Mouse (Mus musculus) brown adipose tissue, adult 24 weeks (tissue): ENCODE data around the gene Sall2. TPM values are rescaled to one million over a fixed set of nuclear protein-coding genes. Genes with fewer than 3 reads are reported as not detected.
"Not testable (repeated sequence)": the region's sequence is repeated elsewhere in the genome, so short reads cannot be mapped to it uniquely, and the experiment has no call there.

Experiments
- H3K27ac ChIP-seq: fragments of 200-500 bp; replicated peaks from 2 replicates; pipeline ENCODE4 v1.5.1; 2012; ENCODE audit warnings: low read depth, mild to moderate bottlenecking, low read length
- H3K4me1 ChIP-seq: fragments of 200-500 bp; 2 replicates; pipeline ENCODE4 v1.6.1; 2012; ENCODE audit warnings: low read length, mixed read lengths; ENCODE audit not compliant: control insufficient read depth, insufficient read depth, insufficient read length
- H3K4me3 ChIP-seq: fragments of 200-500 bp; 2 replicates; pipeline ENCODE4 v1.5.1; 2012; ENCODE audit warnings: low read depth, mild to moderate bottlenecking, low read length, moderate library complexity; ENCODE audit not compliant: insufficient read depth
- polyA plus RNA-seq: library from polyadenylated mRNA; stranded (reverse); fragments of >200 nt; gene quantifications from 2 replicates; pipeline ENCODE4 v1.2.4, GENCODE M21; 2012; ENCODE audit not compliant: missing spikeins, insufficient read depth, insufficient read length

Sall2 gene
- polyA plus RNA-seq, 1 experiment, result 0.52 TPM

DNA sequence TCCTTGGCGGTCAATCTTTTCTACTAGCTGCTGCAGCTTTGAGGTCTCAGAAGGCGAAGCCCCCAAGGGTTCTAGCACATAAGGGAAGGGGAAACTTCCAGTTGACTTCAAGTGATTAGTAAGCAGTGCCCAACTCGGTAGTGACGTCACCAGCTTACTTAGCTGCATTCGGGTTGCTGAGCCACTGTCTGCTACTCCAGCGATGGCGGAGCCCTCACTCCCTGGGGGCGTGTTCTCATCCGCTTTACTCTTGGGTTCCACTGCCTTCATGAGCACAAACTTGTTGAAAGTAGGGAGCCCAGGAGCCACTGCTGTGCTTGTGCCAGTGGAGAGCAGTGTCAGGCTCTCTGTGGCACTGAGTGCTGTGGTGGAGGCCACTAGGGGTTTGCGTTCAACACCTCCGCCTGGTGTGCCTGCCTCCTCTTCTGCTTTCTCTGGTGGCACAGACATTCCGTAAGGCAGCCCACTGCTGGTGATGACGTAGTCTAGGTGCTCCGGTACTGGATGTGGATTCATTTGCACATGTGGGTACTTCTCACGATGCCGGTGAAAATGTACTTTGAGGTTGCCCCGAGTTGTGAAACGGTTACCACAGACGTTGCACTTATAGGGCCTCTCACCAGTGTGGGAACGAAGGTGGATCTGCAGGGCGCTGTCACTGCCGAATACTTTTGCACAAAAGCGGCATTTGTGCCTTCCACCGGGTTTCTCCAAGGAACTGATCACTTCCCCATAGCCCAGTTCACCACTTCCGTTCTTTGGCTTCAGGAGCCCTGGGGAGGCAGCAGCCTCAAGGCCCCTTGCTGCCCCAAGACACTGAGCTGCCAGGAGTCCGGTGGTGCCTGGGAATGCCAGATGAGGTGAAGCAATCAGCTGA, 14.4 kb downstream of the Sall2 start:
- Histone ChIP-seq H3K4me1 (no peaks in the 10 kb centered on the region), H3K27ac (no peak overlapping the region), H3K4me3 (peak overlapping the region; percentile 23; the same call in 1 of the 2 replicates)

DNA sequence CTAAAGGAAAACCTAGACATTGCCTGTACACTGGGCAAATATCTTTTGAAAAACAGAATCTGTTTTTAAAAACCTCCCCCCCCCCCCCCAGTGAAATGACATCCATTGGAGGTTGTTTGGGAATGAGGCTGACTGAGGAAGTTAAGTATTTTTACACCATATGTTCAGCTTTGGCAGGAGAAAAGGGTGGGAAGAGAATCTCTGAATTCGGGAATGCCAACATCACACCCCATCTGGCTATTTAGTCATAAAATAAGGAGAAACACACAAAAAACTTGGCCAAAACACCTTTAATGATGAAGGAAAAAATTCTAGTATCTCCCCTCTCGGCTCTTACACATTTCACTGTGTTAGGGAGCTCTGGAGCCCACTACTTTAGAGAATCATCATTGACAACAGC, 17.7 kb downstream of the Sall2 start:
- no peak overlapping the region for H3K27ac ChIP-seq
- H3K4me3 ChIP-seq, result no peak overlapping the region
- no peaks in the 10 kb centered on the region for H3K4me1 ChIP-seq

DNA sequence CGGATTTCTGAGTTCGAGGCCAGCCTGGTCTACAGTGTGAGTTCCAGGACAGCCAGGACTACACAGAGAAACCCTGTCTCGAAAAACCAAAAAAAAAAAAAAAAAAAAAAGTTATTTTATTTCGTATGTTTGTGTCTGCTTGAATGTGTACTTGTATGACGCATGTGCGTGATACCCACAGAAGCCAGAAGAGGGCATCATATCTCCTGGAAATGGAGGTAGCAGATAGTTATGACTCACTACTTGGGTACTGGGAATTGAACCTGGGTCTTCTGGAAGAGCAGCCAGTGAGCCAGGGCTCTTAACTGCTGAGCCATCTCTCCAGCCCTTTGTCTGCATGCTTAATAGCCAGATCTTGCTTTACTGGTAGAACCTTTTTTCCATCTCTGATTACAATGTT, 18.2 kb downstream of the Sall2 start:
- H3K4me3 ChIP-seq, H3K27ac ChIP-seq, H3K4me1 ChIP-seq: not testable (repeated sequence)

DNA sequence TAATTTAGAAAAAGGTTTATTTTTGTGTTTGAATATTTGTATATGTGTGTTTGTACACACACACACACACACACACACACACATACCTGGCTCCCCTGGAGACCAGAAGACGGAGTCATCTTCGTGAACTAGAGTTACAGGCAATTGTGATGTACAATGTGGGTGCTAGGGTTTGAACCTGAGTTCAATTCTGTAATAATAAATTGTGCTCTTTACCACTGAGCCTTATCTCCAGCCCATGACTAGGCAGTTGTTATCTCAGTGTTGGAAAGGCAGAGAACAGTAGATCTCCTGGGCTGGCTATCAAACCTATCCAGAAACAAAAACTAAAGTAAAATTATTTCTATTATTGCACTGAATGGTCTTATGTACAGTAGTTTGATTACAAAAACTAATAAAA, 22.5 kb downstream of the Sall2 start:
- H3K4me3 ChIP-seq, result no peak overlapping the region
- H3K4me1 ChIP-seq, result no peaks in the 10 kb centered on the region
- H3K27ac ChIP-seq, result no peak overlapping the region

DNA sequence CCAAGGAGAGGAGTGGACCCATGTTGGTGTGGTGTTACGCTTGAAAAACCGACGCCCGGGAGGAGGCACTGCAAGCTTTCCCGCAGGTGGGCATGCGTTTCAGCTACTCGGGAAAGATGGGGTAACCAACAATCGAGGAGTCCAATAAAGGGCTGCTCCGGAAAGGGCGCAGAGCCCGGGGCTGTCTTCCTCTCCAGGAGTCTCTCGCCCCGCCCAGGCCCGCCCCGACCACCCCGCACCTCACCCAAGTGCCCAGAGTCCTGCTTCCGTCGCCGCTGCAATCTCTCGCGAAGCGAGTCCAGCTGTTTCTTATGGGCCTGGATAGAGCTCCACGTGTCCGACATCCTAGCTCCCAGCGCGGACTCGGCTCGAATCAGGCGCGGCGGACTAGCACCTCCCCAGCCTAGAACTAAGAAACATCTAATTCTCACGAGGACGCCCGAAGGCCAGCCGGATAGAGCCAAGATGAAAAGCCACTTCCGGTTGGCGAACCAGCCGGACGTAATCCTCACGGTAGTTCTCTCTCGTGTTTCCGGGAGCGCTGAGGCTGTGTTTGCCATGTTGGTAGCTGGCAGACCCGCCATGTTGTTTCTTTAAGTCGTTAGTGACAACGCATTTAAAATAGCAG, 23.8 kb downstream of the Sall2 start, which contains the start of gene Mettl3:
Gene Mettl3 (minus strand): TSS at position 485 of the 628 bp plus-strand sequence.
- no peaks in the 10 kb centered on the region for H3K4me1 ChIP-seq
- peak within 1 kb of the TSS; percentile 80 for H3K4me3 ChIP-seq

DNA sequence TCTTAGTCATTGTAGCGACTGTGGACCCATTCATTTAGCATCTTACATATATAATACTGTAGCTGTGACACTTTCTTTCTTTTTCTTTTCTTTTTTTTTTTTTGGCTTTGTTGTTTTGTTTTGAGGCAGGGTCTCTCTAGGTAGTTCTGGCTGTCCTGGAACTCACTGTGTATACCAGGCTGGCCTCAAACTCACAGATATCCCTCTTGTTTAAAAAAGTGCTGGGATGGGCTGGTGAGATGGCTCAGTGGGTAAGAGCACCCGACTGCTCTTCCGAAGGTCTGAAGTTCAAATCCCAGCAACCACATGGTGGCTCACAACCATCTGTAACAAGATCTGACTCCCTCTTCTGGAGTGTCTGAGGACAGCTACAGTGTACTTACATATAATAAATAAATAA, 25.0 kb downstream of the Sall2 start:
- not testable (repeated sequence) for H3K4me1 ChIP-seq, H3K27ac ChIP-seq, H3K4me3 ChIP-seq

More for the DNA sequence above, 23.8 kb downstream of the Sall2 start, which contains the start of gene Mettl3:
- H3K27ac ChIP-seq, result peak within 1 kb of the TSS; percentile 86

DNA sequence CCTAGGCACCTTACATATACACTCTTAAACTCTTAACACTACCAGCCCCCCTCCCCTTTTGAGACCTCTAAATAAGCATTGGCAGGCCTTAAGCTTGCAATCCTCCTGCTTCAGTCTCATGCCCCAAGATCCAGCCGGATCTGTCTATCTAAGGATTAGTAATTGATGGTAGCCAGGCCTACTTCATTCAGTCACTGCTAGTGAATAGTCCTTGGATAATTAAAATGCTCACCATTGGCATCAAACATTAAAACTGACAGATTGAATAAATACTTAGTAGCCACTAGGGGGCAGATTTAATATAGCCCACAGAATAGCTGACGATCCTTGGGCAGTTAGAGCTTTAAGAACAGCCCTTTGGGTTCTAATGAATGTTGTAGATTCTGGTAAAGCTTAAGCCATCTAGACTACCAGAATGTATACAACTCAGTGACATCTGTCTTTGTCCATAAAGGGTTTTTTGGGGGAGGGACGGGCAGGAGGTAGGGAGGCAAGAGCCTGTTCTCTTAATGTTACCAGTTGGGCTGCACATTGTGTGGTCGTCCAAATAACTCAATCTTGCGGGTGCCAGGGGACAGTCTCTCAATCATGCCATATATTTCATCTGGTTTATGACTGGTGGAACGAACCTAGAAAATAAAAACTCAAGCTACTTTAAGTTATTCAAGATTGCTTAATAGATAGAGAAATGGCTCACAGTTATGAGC, 32.9 kb downstream of the Sall2 start:
- no peaks in the 10 kb centered on the region for H3K4me1 ChIP-seq
- no peak overlapping the region for H3K27ac ChIP-seq
- no peak overlapping the region for H3K4me3 ChIP-seq

DNA sequence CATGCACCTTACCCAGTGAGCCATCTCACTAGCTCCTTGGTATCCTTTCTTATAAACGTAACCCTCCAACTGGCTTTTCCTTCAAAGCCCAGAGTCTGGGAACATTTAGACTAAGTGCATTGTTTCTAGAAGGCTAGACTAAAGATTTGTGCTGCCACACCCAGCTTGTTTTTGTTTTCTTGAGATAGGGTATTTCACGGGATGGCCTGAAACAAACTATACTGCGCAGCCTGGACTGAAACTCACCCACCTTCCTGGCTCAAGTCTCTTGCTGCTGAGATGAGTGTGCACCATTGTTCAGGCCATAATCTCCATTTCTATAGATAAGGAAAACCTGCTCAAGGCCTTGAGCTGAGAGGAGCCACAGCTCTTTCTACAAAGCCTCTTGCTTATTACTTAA, 44.4 kb downstream of the Sall2 start:
- no peak overlapping the region for H3K27ac ChIP-seq
- H3K4me1 ChIP-seq, result no peaks in the 10 kb centered on the region
- H3K4me3 ChIP-seq, result no peak overlapping the region

DNA sequence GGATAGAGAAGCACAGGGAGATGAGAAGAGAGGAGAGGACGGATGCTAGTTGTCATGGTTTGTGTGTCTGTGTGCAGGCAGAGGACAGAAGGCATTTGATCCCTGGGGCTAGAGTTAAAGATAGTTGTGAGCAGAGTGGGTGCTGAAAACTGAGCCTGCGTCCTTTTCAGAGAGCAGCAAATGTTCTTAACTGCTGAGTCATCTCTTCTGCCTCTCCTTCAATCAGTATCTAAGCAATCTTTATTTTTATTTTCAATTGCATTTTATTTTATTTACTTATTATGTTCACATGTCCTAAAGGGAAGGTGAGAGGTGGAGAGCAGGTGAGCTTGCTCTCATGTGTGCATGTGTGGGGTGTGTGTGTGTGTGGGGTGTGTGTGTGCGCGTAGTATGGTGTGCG, 44.9 kb downstream of the Sall2 start:
- no peaks in the 10 kb centered on the region for H3K4me1 ChIP-seq
- H3K27ac ChIP-seq, result no peak overlapping the region
- no peak overlapping the region for H3K4me3 ChIP-seq

DNA sequence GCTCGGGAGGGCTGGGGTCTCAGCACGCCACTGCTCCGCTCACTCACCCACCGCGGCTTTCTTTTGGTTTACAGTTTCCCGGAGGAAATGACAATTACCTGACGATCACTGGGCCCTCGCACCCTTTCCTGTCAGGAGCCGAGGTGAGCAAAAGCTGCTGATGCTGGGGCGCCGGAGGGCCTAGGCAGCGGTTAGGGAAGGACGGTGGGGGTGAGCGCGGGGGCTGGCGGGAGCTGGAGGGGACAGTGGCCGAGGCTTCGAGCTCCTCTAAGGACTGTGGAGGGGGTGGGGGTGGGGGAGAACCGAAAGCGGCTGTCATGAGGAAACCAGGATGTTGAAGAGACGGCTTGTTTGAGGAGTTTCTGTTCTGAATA, 48.8 kb downstream of the Sall2 start:
- peak overlapping the region; percentile 64 for H3K27ac ChIP-seq
- H3K4me3 ChIP-seq, result peak overlapping the region; percentile 77
- H3K4me1 ChIP-seq, result no peaks in the 10 kb centered on the region

DNA sequence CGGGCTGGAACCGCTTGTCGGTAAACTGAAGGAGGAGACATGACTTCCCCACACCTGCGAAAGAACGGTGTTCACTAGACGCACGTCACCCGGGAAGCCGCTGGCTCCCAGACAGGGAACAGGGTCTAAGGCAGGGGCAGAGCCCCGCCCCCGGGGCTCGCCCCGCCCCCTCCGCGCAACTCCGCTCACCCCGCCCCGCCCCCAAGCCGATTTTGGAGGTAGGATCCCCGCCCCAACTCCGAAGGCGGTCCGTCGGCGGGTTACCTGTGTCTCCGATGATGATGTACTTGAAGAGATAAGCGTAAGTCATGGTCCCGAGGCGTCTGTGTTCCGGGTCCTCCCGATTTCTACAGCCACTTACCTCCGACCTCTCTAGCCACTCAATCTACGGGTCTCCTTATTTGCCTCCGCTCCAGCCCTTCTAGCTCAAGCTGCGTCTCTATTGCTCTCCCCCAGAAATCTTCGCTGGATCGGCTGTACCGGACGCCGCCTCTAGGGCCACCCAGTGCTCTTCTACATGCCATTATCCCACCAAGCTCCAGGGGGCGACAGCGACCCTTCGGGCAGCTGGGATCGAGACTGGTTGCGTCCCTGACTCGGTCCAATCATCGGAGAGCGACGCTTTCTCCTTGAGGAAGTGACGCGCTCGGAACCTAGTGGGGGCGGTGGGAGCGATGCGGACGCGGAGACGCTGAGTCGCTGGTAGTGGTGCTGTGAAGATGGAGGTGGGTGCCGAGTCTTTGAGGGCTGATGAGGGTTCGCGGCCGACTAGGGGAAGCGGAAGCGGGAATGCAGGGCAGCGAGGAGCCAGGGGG, 49.4 kb downstream of the Sall2 start, which contains the start of the genes Tox4 and Rab2b:
Gene Tox4 (plus strand): TSS at position 215 of the 815 bp plus-strand sequence.
Gene Rab2b (minus strand): TSS at position 614 of the 815 bp plus-strand sequence.
- Histone ChIP-seq H3K4me1 (no peaks in the 10 kb centered on the region), H3K4me3 (peak within 1 kb of the TSS; percentile 85), H3K27ac (peak within 1 kb of the TSS; percentile 76)

DNA sequence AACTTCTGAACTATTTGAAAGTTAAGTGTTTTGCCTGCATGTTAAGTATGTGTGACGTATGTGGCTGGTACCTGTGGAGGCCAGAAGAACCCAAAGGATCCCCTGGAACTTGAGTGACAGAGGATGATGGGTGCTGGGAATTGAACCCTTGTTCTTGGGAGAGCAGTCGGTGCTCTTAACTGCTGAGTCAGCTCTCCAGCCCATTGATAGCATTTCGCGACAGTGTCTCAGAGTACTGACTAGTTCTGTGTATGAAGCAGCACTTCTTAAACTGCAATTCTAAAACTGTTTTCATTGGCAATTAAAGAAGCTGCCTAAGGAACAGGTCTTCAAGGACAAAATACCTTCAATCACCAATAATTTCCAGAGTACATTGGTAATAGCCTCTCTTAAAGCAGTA, 51.4 kb downstream of the Sall2 start:
- no peak overlapping the region for H3K27ac ChIP-seq
- H3K4me1 ChIP-seq, result no peaks in the 10 kb centered on the region
- no peak overlapping the region for H3K4me3 ChIP-seq

DNA sequence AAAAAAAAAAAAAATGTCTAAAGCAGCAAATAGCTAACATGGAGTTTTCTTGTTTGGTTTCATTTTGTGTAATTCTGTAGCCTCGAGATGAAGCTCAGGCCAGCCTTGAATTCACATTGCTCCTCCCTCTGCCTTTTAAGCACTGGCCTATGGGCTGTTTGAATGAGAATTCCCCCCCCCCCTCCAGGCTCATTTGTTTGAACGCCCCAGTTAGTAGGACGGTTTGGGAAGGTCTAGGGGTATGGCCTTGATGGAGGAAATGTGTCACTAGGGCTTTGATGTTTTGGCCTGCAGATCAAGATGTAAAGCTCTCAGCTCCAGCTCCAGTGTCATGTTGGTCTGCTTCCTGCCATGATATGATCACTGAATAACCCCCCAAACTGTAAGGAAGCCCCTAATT, 55.8 kb downstream of the Sall2 start:
- Histone ChIP-seq H3K4me1 (no peaks in the 10 kb centered on the region), H3K27ac (no peak overlapping the region), H3K4me3 (no peak overlapping the region)
